Mouse (Mus musculus) mesoderm, embryonic 11.5 days (tissue): ENCODE data around the gene Pcgf2.
"Not testable (repeated sequence)": the region's sequence is repeated elsewhere in the genome, so short reads cannot be mapped to it uniquely, and the experiment has no call there.

Experiments
- DNase-seq: peaks from one replicate; pipeline ENCODE4 v3.0.0-alpha.2; 2012; ENCODE audit warnings: low read depth, low spot score

Pcgf2 gene

GRCm38 (mm10) chr11:97700003-97700745, at the start of gene Pcgf2:
Gene Pcgf2, minus strand, starts transcription at chr11:97700497.
- peak; percentile 77 for DNase-seq

- no peak for DNase-seq
Observed at GRCm38 (mm10) chr11:97748496-97748895, 48.2 kb upstream of the Pcgf2 start.

GRCm38 (mm10) chr11:97747773-97748172, 47.5 kb upstream of the Pcgf2 start:
- no peak for DNase-seq

GRCm38 (mm10) chr11:97745331-97745721, 45.0 kb upstream of the Pcgf2 start:
- DNase-seq: no peak

- peak; percentile 99 for DNase-seq
Observed at GRCm38 (mm10) chr11:97744718-97745330, 44.5 kb upstream of the Pcgf2 start.

GRCm38 (mm10) chr11:97744063-97744717, 43.9 kb upstream of the Pcgf2 start, which contains the start of gene Pip4k2b:
Gene Pip4k2b, minus strand, starts transcription at chr11:97744704.
- DNase-seq: peak; percentile 41

- DNase-seq: no peak
Observed at GRCm38 (mm10) chr11:97743423-97743822, 43.1 kb upstream of the Pcgf2 start.

- DNase-seq: no peak
Observed at GRCm38 (mm10) chr11:97742591-97742990, 42.3 kb upstream of the Pcgf2 start.

- DNase-seq: no peak
Observed at GRCm38 (mm10) chr11:97742157-97742556, 41.9 kb upstream of the Pcgf2 start.

- no peak for DNase-seq
Observed at GRCm38 (mm10) chr11:97740190-97740589, 39.9 kb upstream of the Pcgf2 start.

- DNase-seq: no peak
Observed at GRCm38 (mm10) chr11:97739155-97739554, 38.9 kb upstream of the Pcgf2 start.

GRCm38 (mm10) chr11:97738703-97739102, 38.4 kb upstream of the Pcgf2 start:
- no peak for DNase-seq

- DNase-seq: no peak
Observed at GRCm38 (mm10) chr11:97737600-97737999, 37.3 kb upstream of the Pcgf2 start.

- no peak for DNase-seq
Observed at GRCm38 (mm10) chr11:97736645-97737044, 36.3 kb upstream of the Pcgf2 start.

- not testable (repeated sequence) for DNase-seq
Observed at GRCm38 (mm10) chr11:97734810-97735209, 34.5 kb upstream of the Pcgf2 start.

- DNase-seq: peak; percentile 55
Observed at GRCm38 (mm10) chr11:97733689-97734088, 33.4 kb upstream of the Pcgf2 start.

GRCm38 (mm10) chr11:97728730-97729129, 28.4 kb upstream of the Pcgf2 start:
- no peak for DNase-seq

GRCm38 (mm10) chr11:97728311-97728710, 28.0 kb upstream of the Pcgf2 start:
- DNase-seq: no peak

GRCm38 (mm10) chr11:97723709-97724108, 23.4 kb upstream of the Pcgf2 start:
- no peak for DNase-seq

GRCm38 (mm10) chr11:97721338-97721737, 21.0 kb upstream of the Pcgf2 start:
- DNase-seq: no peak

GRCm38 (mm10) chr11:97719041-97719440, 18.7 kb upstream of the Pcgf2 start:
- no peak for DNase-seq

- DNase-seq: no peak
Observed at GRCm38 (mm10) chr11:97718281-97718860, 18.1 kb upstream of the Pcgf2 start.
